Mouse (Mus musculus) ES-Bruce4 (cell line): ENCODE measurements around the gene Tor1a.

Experiments
- CTCF ChIP-seq: IDR thresholded peaks from one replicate; pipeline ENCODE4 v1.8.1; 2011; ENCODE audit warnings: low read depth, low read length
- POLR2A ChIP-seq: IDR thresholded peaks from one replicate; pipeline ENCODE4 v1.8.1; 2011; ENCODE audit warnings: low read length; ENCODE audit not compliant: insufficient read depth

- TF ChIP-seq POLR2A (no peak), CTCF (no peak)
These were observed 907 bp downstream of the Tor1a start for GRCm38 (mm10) chr2:30966826-30967225.
